Mouse (Mus musculus) G1E (cell line): ENCODE measurements around the gene Gm11733.

ENCODE experiments used
- CTCF ChIP-seq: IDR thresholded peaks from 2 replicates; pipeline ENCODE4 v1.5.1; 2012; ENCODE audit warnings: low read depth, low read length, inconsistent platforms, mixed read lengths
- GATA1 ChIP-seq: IDR thresholded peaks from 2 replicates; pipeline ENCODE4 v1.6.1; 2012; ENCODE audit warnings: borderline replicate concordance, low read length, inconsistent platforms, mixed read lengths
- POLR2AphosphoS5 ChIP-seq: IDR thresholded peaks from 2 replicates; pipeline ENCODE4 v1.6.1; 2012; ENCODE audit warnings: low read depth, low read length, inconsistent platforms; ENCODE audit not compliant: insufficient replicate concordance
- TAL1 ChIP-seq: conservative IDR thresholded peaks from 2 replicates; pipeline ENCODE4 v1.6.1; 2012; ENCODE audit warnings: low read depth, low read length, inconsistent platforms, mixed read lengths

GRCm38 (mm10) chr11:117472885-117473284, 11.3 kb upstream of the Gm11733 start:
- TF ChIP-seq CTCF (no peak), GATA1 (no peak), TAL1 (no peak), POLR2AphosphoS5 (no peak)
